Mouse (Mus musculus) liver, embryonic 11.5 days (tissue): ENCODE measurements at regions not wholly inside any gene's neighbourhood (a gene's known extent, or its start where the extent isn't known, plus 50 kb on each side); places are given as distances from the start of the nearest gene placed in this dataset.

ENCODE experiments used
- ATAC-seq: fragments of 200-750 bp; cut with Nextera tagmentation; replicated peaks from 2 replicates; pipeline ENCODE4 v1.8.0; 2017; ENCODE audit warnings: moderate number of reproducible peaks, mild to moderate bottlenecking, moderate TSS enrichment, moderate library complexity; ENCODE audit not compliant: low FRiP score
- DNase-seq: peaks from one replicate; pipeline ENCODE4 v3.0.0-alpha.2; 2017; ENCODE audit warnings: low spot score
- H3K27ac ChIP-seq: fragments of 300-500 bp; sonication (generic); 2 replicates; pipeline ENCODE4 v1.5.1; 2014; ENCODE audit warnings: mild to moderate bottlenecking, low read depth, low read length, control low read depth
- H3K27me3 ChIP-seq: fragments of 300-500 bp; sonication (generic); replicated peaks from 2 replicates; pipeline ENCODE4 v1.6.1; 2014; ENCODE audit warnings: low read length, mixed read lengths; ENCODE audit not compliant: control insufficient read depth, insufficient read depth
- H3K36me3 ChIP-seq: fragments of 300-500 bp; sonication (generic); 2 replicates; pipeline ENCODE4 v1.6.1; 2014; ENCODE audit warnings: mild to moderate bottlenecking, low read length, moderate library complexity, mixed read lengths; ENCODE audit not compliant: control insufficient read depth, insufficient read depth
- H3K4me1 ChIP-seq: fragments of 300-500 bp; sonication (generic); replicated peaks from 2 replicates; pipeline ENCODE4 v1.6.1; 2014; ENCODE audit warnings: low read length, mixed read lengths; ENCODE audit not compliant: control insufficient read depth, insufficient read depth
- H3K4me2 ChIP-seq: fragments of 300-500 bp; sonication (generic); 2 replicates; pipeline ENCODE4 v1.6.1; 2014; ENCODE audit warnings: mild to moderate bottlenecking, control low read depth, moderate library complexity
- H3K4me3 ChIP-seq: fragments of 300-500 bp; sonication (generic); 2 replicates; pipeline ENCODE4 v1.5.1; 2014; ENCODE audit warnings: low read depth, low read length, control low read depth
- H3K9ac ChIP-seq: fragments of 300-500 bp; sonication (generic); 2 replicates; pipeline ENCODE4 v1.6.1; 2014; ENCODE audit warnings: low read depth, low read length, control low read depth
- H3K9me3 ChIP-seq: fragments of 300-500 bp; sonication (generic); 2 replicates; pipeline ENCODE4 v1.6.1; 2016; ENCODE audit warnings: low read length, inconsistent platforms, mixed read lengths; ENCODE audit not compliant: control insufficient read depth
- WGBS: fragments of 180-500 bp; shearing (Covaris S2); extraction: QIAGEN DNeasy Blood & Tissue Kit; methylation state at CpG from one replicate; pipeline ENCODE4 v1.1.7; 2014; 5-methylcytosine and 5-hydroxymethylcytosine counted together

DNA sequence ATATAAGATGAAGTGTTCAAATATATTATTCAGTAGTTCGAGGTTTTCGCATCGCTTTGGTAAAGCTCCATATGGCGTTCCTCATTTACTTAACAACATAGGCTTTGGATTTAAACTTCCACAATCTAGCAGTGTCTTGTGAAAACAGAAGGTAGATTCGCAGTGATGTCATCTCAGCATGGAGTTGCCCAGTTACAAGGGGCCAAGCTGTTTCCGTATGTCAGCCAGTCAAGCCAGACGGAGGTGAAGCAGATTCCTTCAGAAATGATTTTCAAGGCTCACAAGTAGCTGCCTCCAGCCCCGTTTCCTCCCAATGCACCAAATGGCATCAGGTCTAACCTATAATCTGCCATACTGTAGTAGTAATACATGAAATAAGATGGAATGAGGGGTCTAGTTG lies 224.6 kb downstream of the Rwdd3 start:
- Histone ChIP-seq H3K4me3 (no peak overlapping the region), H3K36me3 (no peaks in the 10 kb centered on the region), H3K9me3 (no peaks in the 10 kb centered on the region), H3K27me3 (no peaks in the 10 kb centered on the region), H3K27ac (no peak overlapping the region), H3K4me2 (no peak overlapping the region), H3K4me1 (no peaks in the 10 kb centered on the region), H3K9ac (no peak overlapping the region)
- no peak for ATAC-seq
- 84% methylated on average over 8 of the region's 8 CpGs for WGBS
- DNase-seq: no peak

DNA sequence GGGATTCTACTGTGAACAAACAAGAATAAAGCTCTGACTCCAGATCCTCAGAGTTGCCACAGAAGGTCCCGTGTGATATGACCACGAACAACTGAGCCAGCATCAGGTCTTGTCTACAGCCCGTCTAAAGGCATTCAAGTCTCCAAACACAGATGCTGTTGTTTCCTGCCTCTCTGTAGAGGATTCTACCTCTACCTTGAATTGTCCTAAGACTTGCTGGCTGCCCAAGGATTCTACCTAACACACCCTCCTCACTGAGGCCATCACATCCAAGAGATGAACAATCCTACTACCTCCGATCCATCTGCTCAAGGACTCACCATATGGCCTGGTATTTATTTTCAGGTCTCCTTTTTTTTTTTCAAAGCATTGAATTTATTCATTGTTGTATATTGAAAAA lies 237.1 kb downstream of the Rwdd3 start:
- no peaks in the 10 kb centered on the region for H3K36me3 ChIP-seq
- no peak overlapping the region for H3K4me2 ChIP-seq
- H3K27me3 ChIP-seq: no peaks in the 10 kb centered on the region
- ATAC-seq: no peak
- WGBS: 72% methylated on average over 4 of the region's 4 CpGs
- H3K27ac ChIP-seq: no peak overlapping the region
- no peaks in the 10 kb centered on the region for H3K9me3 ChIP-seq
- DNase-seq: no peak
- H3K4me1 ChIP-seq: no peaks in the 10 kb centered on the region
- no peak overlapping the region for H3K9ac ChIP-seq
- H3K4me3 ChIP-seq: no peak overlapping the region

DNA sequence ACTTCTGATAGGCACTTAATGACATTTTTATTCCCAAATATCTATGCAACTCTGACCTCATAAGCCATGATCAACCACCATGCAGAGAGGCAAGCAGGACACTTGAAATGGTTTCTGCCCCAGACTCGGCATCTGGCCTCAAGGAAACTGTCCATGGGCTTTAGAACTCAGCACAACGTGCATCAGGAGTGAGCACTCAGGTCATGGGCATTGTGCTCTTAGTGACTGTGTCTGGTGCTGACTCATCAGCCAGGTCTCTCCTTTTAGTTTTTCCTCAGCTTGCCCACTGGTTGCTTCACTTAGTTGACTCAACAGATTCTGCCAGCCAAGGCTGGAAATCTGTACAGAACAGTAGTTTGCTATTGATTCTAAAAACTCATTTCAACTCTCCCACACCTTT lies 251.1 kb downstream of the Rwdd3 start:
- no peaks in the 10 kb centered on the region for H3K27me3 ChIP-seq
- DNase-seq: no peak
- no peaks in the 10 kb centered on the region for H3K36me3 ChIP-seq
- H3K27ac ChIP-seq: no peak overlapping the region
- no peak for ATAC-seq
- WGBS: 74% methylated on average over 2 of the region's 2 CpGs
- H3K4me3 ChIP-seq: no peak overlapping the region
- H3K9ac ChIP-seq: no peak overlapping the region
- no peak overlapping the region for H3K4me2 ChIP-seq
- H3K4me1 ChIP-seq: no peaks in the 10 kb centered on the region
- no peaks in the 10 kb centered on the region for H3K9me3 ChIP-seq

GRCm38 (mm10) chr3:120898931-120899330 lies 272.6 kb downstream of the Rwdd3 start:
- ATAC-seq (no peak), DNase-seq (no peak)
- WGBS: 86% methylated on average over 5 of the region's 5 CpGs
- no peak overlapping the region for H3K27ac ChIP-seq
- H3K36me3 ChIP-seq: no peaks in the 10 kb centered on the region
- H3K4me3 ChIP-seq: no peak overlapping the region
- H3K4me1 ChIP-seq: no peaks in the 10 kb centered on the region
- H3K9me3 ChIP-seq: no peaks in the 10 kb centered on the region
- H3K27me3 ChIP-seq: no peaks in the 10 kb centered on the region
- H3K9ac ChIP-seq: no peak overlapping the region
- H3K4me2 ChIP-seq: no peak overlapping the region

DNA sequence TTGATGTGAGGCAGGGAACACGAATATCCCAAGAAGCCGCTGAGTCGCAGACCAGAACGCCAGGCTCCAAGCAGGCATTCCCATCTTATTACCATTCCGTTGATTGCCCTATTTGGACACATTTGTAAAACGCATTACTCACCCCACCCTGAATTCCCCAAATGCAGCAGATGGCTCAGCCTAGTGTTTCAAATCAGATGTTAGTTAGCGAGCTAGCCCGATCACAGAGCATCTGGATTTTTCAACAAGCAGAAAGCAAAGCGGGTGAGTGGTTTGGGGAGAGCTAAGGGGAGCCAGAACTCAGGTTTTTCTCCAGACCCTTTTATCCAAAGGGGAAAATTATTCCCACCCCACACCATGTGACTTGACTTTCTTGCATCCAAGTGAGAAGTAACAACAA lies 273.2 kb downstream of the Rwdd3 start:
- Histone ChIP-seq H3K9ac (no peak overlapping the region), H3K4me3 (no peak overlapping the region), H3K27me3 (no peaks in the 10 kb centered on the region), H3K27ac (no peak overlapping the region), H3K36me3 (no peaks in the 10 kb centered on the region), H3K4me2 (no peak overlapping the region), H3K4me1 (no peaks in the 10 kb centered on the region), H3K9me3 (no peaks in the 10 kb centered on the region)
- 83% methylated on average over 9 of the region's 9 CpGs for WGBS
- DNase-seq: no peak
- no peak for ATAC-seq

- 90% methylated on average over 9 of the region's 9 CpGs for WGBS
- Histone ChIP-seq H3K4me3 (no peak overlapping the region), H3K27me3 (no peaks in the 10 kb centered on the region), H3K9me3 (no peaks in the 10 kb centered on the region), H3K9ac (no peak overlapping the region), H3K4me1 (no peaks in the 10 kb centered on the region), H3K4me2 (no peak overlapping the region), H3K36me3 (no peaks in the 10 kb centered on the region), H3K27ac (no peak overlapping the region)
- ATAC-seq (no peak), DNase-seq (no peak)
Measured at GRCm38 (mm10) chr3:120897758-120898157, 273.7 kb downstream of the Rwdd3 start.

DNA sequence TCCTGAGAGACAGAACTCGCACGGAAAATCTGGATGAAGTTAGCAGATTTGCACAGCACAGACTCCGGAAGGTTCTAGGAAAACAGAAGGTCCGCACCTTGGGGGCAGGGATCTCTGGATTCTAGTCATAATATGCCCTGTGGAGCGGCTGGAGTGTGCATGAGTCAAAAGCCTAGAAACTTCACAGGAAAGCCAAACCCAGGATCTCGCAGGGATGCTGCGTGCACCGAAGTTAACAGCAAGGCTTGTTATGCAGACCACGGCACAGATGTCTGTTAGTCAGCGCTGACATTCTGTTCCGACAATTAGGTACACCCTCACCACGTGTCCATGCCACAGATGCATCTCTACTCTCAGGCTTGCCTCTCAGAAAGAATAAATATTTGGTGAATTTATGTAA lies 274.3 kb downstream of the Rwdd3 start:
- no peaks in the 10 kb centered on the region for H3K9me3 ChIP-seq
- no peak overlapping the region for H3K27ac ChIP-seq
- no peak for DNase-seq
- H3K4me2 ChIP-seq: no peak overlapping the region
- WGBS: 84% methylated on average over 12 of the region's 12 CpGs
- no peaks in the 10 kb centered on the region for H3K4me1 ChIP-seq
- H3K9ac ChIP-seq: no peak overlapping the region
- H3K4me3 ChIP-seq: no peak overlapping the region
- no peak for ATAC-seq
- H3K27me3 ChIP-seq: no peaks in the 10 kb centered on the region
- no peaks in the 10 kb centered on the region for H3K36me3 ChIP-seq

- Histone ChIP-seq H3K27ac (no peak overlapping the region), H3K27me3 (no peaks in the 10 kb centered on the region), H3K4me1 (no peaks in the 10 kb centered on the region), H3K4me2 (no peak overlapping the region), H3K36me3 (no peaks in the 10 kb centered on the region), H3K9me3 (no peaks in the 10 kb centered on the region), H3K4me3 (no peak overlapping the region), H3K9ac (no peak overlapping the region)
- DNase-seq (no peak), ATAC-seq (no peak)
- 51% methylated on average over 20 of the region's 20 CpGs for WGBS
Measured at GRCm38 (mm10) chr3:120886063-120886841, 285.2 kb downstream of the Rwdd3 start.

DNA sequence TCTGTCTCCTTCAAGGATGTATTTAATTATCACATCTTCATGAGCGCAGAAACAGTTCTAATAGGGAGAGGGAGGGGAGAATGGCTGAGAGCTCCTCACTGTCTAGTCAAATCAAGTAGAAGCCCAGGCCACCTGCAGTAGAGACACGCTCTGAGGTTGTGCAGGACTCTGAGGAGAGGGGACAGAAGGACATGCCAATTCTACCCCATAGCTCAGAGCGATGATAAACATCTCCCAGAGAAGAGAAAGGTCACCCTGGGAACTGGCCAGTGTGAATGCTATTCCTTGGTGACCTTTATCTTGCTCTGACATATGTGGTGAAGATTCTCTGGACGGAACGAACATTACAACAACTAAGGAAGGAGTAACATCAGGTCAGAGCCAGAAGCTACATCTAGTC lies 286.1 kb downstream of the Rwdd3 start:
- DNase-seq: no peak
- ATAC-seq: no peak
- 72% methylated on average over 5 of the region's 5 CpGs for WGBS
- Histone ChIP-seq H3K9ac (no peak overlapping the region), H3K27ac (no peak overlapping the region), H3K9me3 (no peaks in the 10 kb centered on the region), H3K36me3 (no peaks in the 10 kb centered on the region), H3K4me2 (no peak overlapping the region), H3K4me1 (no peaks in the 10 kb centered on the region), H3K4me3 (no peak overlapping the region), H3K27me3 (no peaks in the 10 kb centered on the region)
